Mouse (Mus musculus) CH12.LX (cell line): ENCODE results near the gene Myom1.

ENCODE experiments used
- CTCF ChIP-seq, 2 experiments: IDR thresholded peaks in 1 of 2; conservative IDR thresholded peaks in 1 of 2; 2 replicates each; pipeline ENCODE4 v1.5.1; 2011 to 2012; ENCODE audit warnings: low read depth in 2 of 2, low read length in 2 of 2, improper control_type of control experiment in 1 of 2, inconsistent platforms in 1 of 2, mild to moderate bottlenecking in 1 of 2, moderate library complexity in 1 of 2
- HCFC1 ChIP-seq: IDR thresholded peaks from 2 replicates; pipeline ENCODE4 v1.6.1; 2012; ENCODE audit warnings: low read depth, mild to moderate bottlenecking, inconsistent platforms, low read length, improper control_type of control experiment
- JUND ChIP-seq: conservative IDR thresholded peaks from 2 replicates; pipeline ENCODE4 v1.6.1; 2011; ENCODE audit warnings: low read depth, low read length, improper control_type of control experiment
- MYC ChIP-seq: IDR thresholded peaks from 2 replicates; pipeline ENCODE4 v1.6.1; 2011; ENCODE audit warnings: low read depth, mild to moderate bottlenecking, improper control_type of control experiment, low read length
- NRF1 ChIP-seq: IDR thresholded peaks from 2 replicates; pipeline ENCODE4 v1.6.1; 2014; ENCODE audit warnings: low read depth, mild to moderate bottlenecking, inconsistent platforms, low read length, improper control_type of control experiment, moderate library complexity
- POLR2A ChIP-seq: IDR thresholded peaks from 2 replicates; pipeline ENCODE4 v1.6.1; 2011; ENCODE audit warnings: low read depth, mild to moderate bottlenecking, improper control_type of control experiment, low read length
- POLR2AphosphoS2 ChIP-seq: IDR thresholded peaks from 2 replicates; pipeline ENCODE4 v1.6.1; 2011; ENCODE audit warnings: low read depth, low read length, improper control_type of control experiment
- ZC3H11A ChIP-seq: IDR thresholded peaks from 2 replicates; pipeline ENCODE4 v1.6.1; 2012; ENCODE audit warnings: low read depth, mild to moderate bottlenecking, inconsistent platforms, low read length, improper control_type of control experiment

- TF ChIP-seq NRF1 (no peak), CTCF (conservative IDR thresholded peaks at IDR 0.05 in 1 of 2, IDR thresholded peaks at IDR 0.05 in 1 of 2; ENCODE audit: low read depth in 2 of 2, low read length in 2 of 2) (no peak), HCFC1 (no peak), MYC (no peak), JUND (no peak), POLR2A (no peak), ZC3H11A (no peak), POLR2AphosphoS2 (no peak)
These were observed 103.8 kb downstream of the Myom1 start for GRCm38 (mm10) chr17:71106250-71106649.
